Mouse (Mus musculus): Measurements from ENCODE around the gene Mgrn1.

GRCm38 (mm10) chr16:4884930-4885329 lies 1.1 kb upstream of the Mgrn1 start:
- TF ChIP-seq TAL1 (IDR thresholded peaks at IDR 0.05; ENCODE audit: low read length): no peak
- TF ChIP-seq GATA1 (IDR thresholded peaks at IDR 0.05; ENCODE audit: low read length): no peak

Data from erythroblast, embryonic 14.5 days (primary cell).